Mouse (Mus musculus) midbrain, embryonic 15.5 days (tissue): Measurements from ENCODE around the gene Stradb. TPM values are rescaled to one million over a fixed set of nuclear protein-coding genes. Genes with fewer than 3 reads are reported as not detected.

Source experiments
- ATAC-seq: fragments of 200-750 bp; cut with Nextera tagmentation; replicated peaks from 2 replicates; pipeline ENCODE4 v1.8.0; 2017; ENCODE audit warnings: moderate TSS enrichment
- H3K27ac ChIP-seq: fragments of 300-500 bp; sonication (generic); 2 replicates; pipeline ENCODE4 v1.5.1; 2015; ENCODE audit warnings: mild to moderate bottlenecking, inconsistent platforms
- H3K27me3 ChIP-seq: fragments of 300-500 bp; sonication (generic); replicated peaks from 2 replicates; pipeline ENCODE4 v1.6.1; 2015; ENCODE audit warnings: inconsistent platforms
- H3K36me3 ChIP-seq: fragments of 300-500 bp; sonication (generic); replicated peaks from 2 replicates; pipeline ENCODE4 v1.6.1; 2015; ENCODE audit warnings: inconsistent platforms
- H3K4me1 ChIP-seq: fragments of 300-500 bp; sonication (generic); 2 replicates; pipeline ENCODE4 v1.6.1; 2015; ENCODE audit warnings: inconsistent platforms
- H3K4me2 ChIP-seq: fragments of 300-500 bp; sonication (generic); 2 replicates; pipeline ENCODE4 v1.6.1; 2015; ENCODE audit warnings: inconsistent platforms, mild to moderate bottlenecking, moderate library complexity
- H3K4me3 ChIP-seq: fragments of 300-500 bp; sonication (generic); 2 replicates; pipeline ENCODE4 v1.5.1; 2015; ENCODE audit warnings: mild to moderate bottlenecking, inconsistent platforms
- H3K9ac ChIP-seq: fragments of 300-500 bp; sonication (generic); 2 replicates; pipeline ENCODE4 v1.6.1; 2015; ENCODE audit warnings: mild to moderate bottlenecking, inconsistent platforms
- H3K9me3 ChIP-seq: fragments of 300-500 bp; sonication (generic); 2 replicates; pipeline ENCODE4 v1.6.1; 2016; ENCODE audit warnings: inconsistent platforms
- WGBS: fragments of 180-500 bp; shearing (Covaris S2); methylation state at CpG from one replicate; pipeline ENCODE4 v1.1.7; 2015; ENCODE audit warnings: mixed read lengths; 5-methylcytosine and 5-hydroxymethylcytosine counted together
- polyA plus RNA-seq: library from polyadenylated mRNA; unstranded; fragments of >200 nt; fragmentation: Nextera tagmentation; extraction: Ambion mirVana; gene quantifications from 2 replicates; pipeline ENCODE4 v1.2.1, GENCODE M21; 2015

Gene Stradb
- 116 and 117 TPM in 2 replicates for polyA plus RNA-seq

- H3K36me3 ChIP-seq = 0 out of 2 replicates have a peak, but pooled peaks cover 5% of the 10 kb centered on the region
- peaks cover 48% of the 10 kb centered on the region for H3K4me1 ChIP-seq
- peak; percentile 97 for ATAC-seq
- H3K4me2 ChIP-seq = peak within 1 kb of the TSS; percentile 63
- no peaks in the 10 kb centered on the region for H3K27me3 ChIP-seq
- H3K9ac ChIP-seq = peak within 1 kb of the TSS; percentile 96
- peak within 1 kb of the TSS; percentile 98 for H3K4me3 ChIP-seq
- WGBS = under 1% methylated on average over 68 of the region's 69 CpGs
- no peaks in the 10 kb centered on the region for H3K9me3 ChIP-seq
- H3K27ac ChIP-seq = peak within 1 kb of the TSS; percentile 88
Measured at GRCm38 (mm10) chr1:58973366-58974221, at the start of gene Stradb, which contains the start of gene Trak2. Gene Stradb, plus strand, starts transcription at chr1:58973522. Gene Trak2, minus strand, starts transcription at chr1:58973430.

GRCm38 (mm10) chr1:58926664-58927063 lies 46.7 kb upstream of the Stradb start:
- no peaks in the 10 kb centered on the region for H3K4me1 ChIP-seq
- H3K4me2 ChIP-seq = no peak overlapping the region
- H3K27ac ChIP-seq = no peak overlapping the region
- peaks cover 13% of the 10 kb centered on the region; the same call in 1 of the 2 replicates for H3K36me3 ChIP-seq
- no peak overlapping the region for H3K4me3 ChIP-seq
- ATAC-seq = no peak
- H3K9ac ChIP-seq = no peak overlapping the region
- no peaks in the 10 kb centered on the region for H3K27me3 ChIP-seq
- WGBS = 96% methylated on average over 5 of the region's 5 CpGs
- H3K9me3 ChIP-seq = no peaks in the 10 kb centered on the region

GRCm38 (mm10) chr1:58936746-58937605 lies 36.3 kb upstream of the Stradb start:
- Histone ChIP-seq H3K4me2 (no peak overlapping the region), H3K4me1 (no peaks in the 10 kb centered on the region), H3K27me3 (no peaks in the 10 kb centered on the region), H3K4me3 (no peak overlapping the region), H3K36me3 (peaks cover 8% of the 10 kb centered on the region; the same call in 1 of the 2 replicates), H3K27ac (no peak overlapping the region), H3K9ac (no peak overlapping the region), H3K9me3 (no peaks in the 10 kb centered on the region)
- ATAC-seq = no peak
- 96% methylated on average over 10 of the region's 10 CpGs for WGBS

GRCm38 (mm10) chr1:58937606-58938099 lies 35.7 kb upstream of the Stradb start:
- H3K36me3 ChIP-seq = peaks cover 8% of the 10 kb centered on the region; the same call in 1 of the 2 replicates

GRCm38 (mm10) chr1:58945523-58945922 lies 27.8 kb upstream of the Stradb start:
- Histone ChIP-seq H3K9me3 (no peaks in the 10 kb centered on the region), H3K27ac (no peak overlapping the region), H3K4me3 (no peak overlapping the region), H3K9ac (no peak overlapping the region), H3K36me3 (peaks cover 12% of the 10 kb centered on the region), H3K4me1 (no peaks in the 10 kb centered on the region), H3K4me2 (no peak overlapping the region), H3K27me3 (no peaks in the 10 kb centered on the region)
- no peak for ATAC-seq
- WGBS = 98% methylated on average over 2 of the region's 2 CpGs

More at GRCm38 (mm10) chr1:58937606-58938099, 35.7 kb upstream of the Stradb start:
- Histone ChIP-seq H3K9ac (no peak overlapping the region), H3K4me2 (no peak overlapping the region), H3K4me1 (no peaks in the 10 kb centered on the region), H3K9me3 (no peaks in the 10 kb centered on the region), H3K27me3 (no peaks in the 10 kb centered on the region), H3K27ac (no peak overlapping the region), H3K4me3 (no peak overlapping the region)
- 92% methylated on average over 9 of the region's 9 CpGs for WGBS
- no peak for ATAC-seq

- no peaks in the 10 kb centered on the region for H3K27me3 ChIP-seq
- peaks cover 12% of the 10 kb centered on the region for H3K36me3 ChIP-seq
- H3K4me3 ChIP-seq = no peak overlapping the region
- H3K4me2 ChIP-seq = no peak overlapping the region
- no peak overlapping the region for H3K9ac ChIP-seq
- no peaks in the 10 kb centered on the region for H3K9me3 ChIP-seq
- WGBS = 95% methylated on average over 7 of the region's 7 CpGs
- H3K4me1 ChIP-seq = no peaks in the 10 kb centered on the region
- H3K27ac ChIP-seq = no peak overlapping the region
- ATAC-seq = no peak
Measured at GRCm38 (mm10) chr1:58945960-58946670, 27.2 kb upstream of the Stradb start.

- H3K36me3 ChIP-seq = peaks cover 12% of the 10 kb centered on the region
- peaks cover 2% of the 10 kb centered on the region; the same call in 1 of the 2 replicates for H3K4me1 ChIP-seq
- no peak overlapping the region for H3K4me3 ChIP-seq
- no peak overlapping the region for H3K4me2 ChIP-seq
- no peaks in the 10 kb centered on the region for H3K27me3 ChIP-seq
- ATAC-seq = no peak
- H3K27ac ChIP-seq = no peak overlapping the region
- WGBS = 94% methylated on average over 9 of the region's 9 CpGs
- no peak overlapping the region for H3K9ac ChIP-seq
- no peaks in the 10 kb centered on the region for H3K9me3 ChIP-seq
Measured at GRCm38 (mm10) chr1:58946718-58947117, 26.6 kb upstream of the Stradb start.

- 88% methylated on average over 6 of the region's 6 CpGs for WGBS
- no peak for ATAC-seq
- H3K9ac ChIP-seq = no peak overlapping the region
Measured at GRCm38 (mm10) chr1:58949561-58950106, 23.7 kb upstream of the Stradb start.

GRCm38 (mm10) chr1:58950899-58951648 lies 22.2 kb upstream of the Stradb start:
- H3K27me3 ChIP-seq = no peaks in the 10 kb centered on the region
- WGBS = 29% methylated on average over 8 of the region's 8 CpGs
- no peaks in the 10 kb centered on the region for H3K9me3 ChIP-seq
- no peak overlapping the region for H3K4me3 ChIP-seq
- no peak overlapping the region for H3K9ac ChIP-seq
- H3K4me1 ChIP-seq = peaks cover 2% of the 10 kb centered on the region; the same call in 1 of the 2 replicates
- no peak overlapping the region for H3K27ac ChIP-seq
- no peak for ATAC-seq
- no peaks in the 10 kb centered on the region; the same call in 1 of the 2 replicates for H3K36me3 ChIP-seq
- H3K4me2 ChIP-seq = no peak overlapping the region

More at GRCm38 (mm10) chr1:58949561-58950106, 23.7 kb upstream of the Stradb start:
- no peak overlapping the region for H3K4me2 ChIP-seq
- peaks cover 2% of the 10 kb centered on the region; the same call in 1 of the 2 replicates for H3K4me1 ChIP-seq
- no peak overlapping the region for H3K27ac ChIP-seq
- H3K36me3 ChIP-seq = peaks cover 10% of the 10 kb centered on the region
- H3K27me3 ChIP-seq = no peaks in the 10 kb centered on the region
- H3K4me3 ChIP-seq = no peak overlapping the region
- H3K9me3 ChIP-seq = no peaks in the 10 kb centered on the region

- ATAC-seq = no peak
Measured at GRCm38 (mm10) chr1:58951841-58952240, 21.5 kb upstream of the Stradb start.

GRCm38 (mm10) chr1:58952526-58952925 lies 20.8 kb upstream of the Stradb start:
- Histone ChIP-seq H3K27ac (no peak overlapping the region), H3K4me2 (no peak overlapping the region), H3K4me1 (peaks cover 2% of the 10 kb centered on the region; the same call in 1 of the 2 replicates), H3K36me3 (no peaks in the 10 kb centered on the region), H3K4me3 (no peak overlapping the region), H3K27me3 (no peaks in the 10 kb centered on the region), H3K9ac (no peak overlapping the region), H3K9me3 (no peaks in the 10 kb centered on the region)
- 59% methylated on average over 5 of the region's 5 CpGs for WGBS
- no peak for ATAC-seq

More at GRCm38 (mm10) chr1:58951841-58952240, 21.5 kb upstream of the Stradb start:
- Histone ChIP-seq H3K27me3 (no peaks in the 10 kb centered on the region), H3K9ac (no peak overlapping the region), H3K4me2 (no peak overlapping the region), H3K4me3 (no peak overlapping the region), H3K36me3 (no peaks in the 10 kb centered on the region), H3K4me1 (peaks cover 2% of the 10 kb centered on the region; the same call in 1 of the 2 replicates), H3K27ac (no peak overlapping the region), H3K9me3 (no peaks in the 10 kb centered on the region)
- 76% methylated on average over 4 of the region's 4 CpGs for WGBS
